Mouse (Mus musculus) inflammation-experienced regulatory T-cells, adult 6 months (primary cell): ENCODE results near the gene Tnfsf11. TPM values are rescaled to one million over a fixed set of nuclear protein-coding genes. Genes with fewer than 3 reads are reported as not detected.

ENCODE experiments used
- ATAC-seq: one replicate; pipeline ENCODE4 v1.8.0; 2017
- polyA plus RNA-seq, 3 experiments: library from polyadenylated mRNA; unstranded; fragments of 100-300 nt; shearing (Covaris generic); gene quantifications; one replicate each; pipeline ENCODE4 v1.2.1; 2017

The Tnfsf11 gene
- polyA plus RNA-seq, 3 experiments from 2014 or later = 8.9 to 19.7 (median 14.2) TPM

GRCm38 (mm10) chr14:78287906-78288800 lies 19.7 kb downstream of the Tnfsf11 start:
- ATAC-seq = peak; percentile 49

- ATAC-seq = no peak
These were observed 21.8 kb downstream of the Tnfsf11 start for GRCm38 (mm10) chr14:78286011-78286548.

GRCm38 (mm10) chr14:78282490-78282889 lies 25.4 kb downstream of the Tnfsf11 start:
- ATAC-seq = no peak

GRCm38 (mm10) chr14:78276395-78276930 lies 31.4 kb downstream of the Tnfsf11 start:
- no peak for ATAC-seq

- no peak for ATAC-seq
These were observed 33.0 kb downstream of the Tnfsf11 start for GRCm38 (mm10) chr14:78274851-78275250.

- no peak for ATAC-seq
These were observed 33.7 kb downstream of the Tnfsf11 start for GRCm38 (mm10) chr14:78274146-78274545.

GRCm38 (mm10) chr14:78273571-78273970 lies 34.3 kb downstream of the Tnfsf11 start:
- peak; percentile 72 for ATAC-seq

GRCm38 (mm10) chr14:78264876-78265275 lies 43.0 kb downstream of the Tnfsf11 start:
- ATAC-seq = peak; percentile 56

- no peak for ATAC-seq
These were observed 45.2 kb downstream of the Tnfsf11 start for GRCm38 (mm10) chr14:78262596-78262995.

- no peak for ATAC-seq
These were observed 46.6 kb downstream of the Tnfsf11 start for GRCm38 (mm10) chr14:78261246-78261645.

GRCm38 (mm10) chr14:78254017-78254416 lies 53.8 kb downstream of the Tnfsf11 start:
- ATAC-seq = no peak

- no peak for ATAC-seq
These were observed 61.2 kb downstream of the Tnfsf11 start for GRCm38 (mm10) chr14:78246601-78247000.

- no peak for ATAC-seq
These were observed 63.0 kb downstream of the Tnfsf11 start for GRCm38 (mm10) chr14:78244811-78245210.

- ATAC-seq = no peak
These were observed 68.5 kb downstream of the Tnfsf11 start for GRCm38 (mm10) chr14:78239346-78239745.

GRCm38 (mm10) chr14:78237238-78237637 lies 70.6 kb downstream of the Tnfsf11 start:
- ATAC-seq = no peak

GRCm38 (mm10) chr14:78236144-78236543 lies 71.7 kb downstream of the Tnfsf11 start:
- no peak for ATAC-seq

- ATAC-seq = no peak
These were observed 72.5 kb downstream of the Tnfsf11 start for GRCm38 (mm10) chr14:78235296-78235695.

GRCm38 (mm10) chr14:78229012-78229411 lies 78.8 kb downstream of the Tnfsf11 start:
- no peak for ATAC-seq

Other genes starting within 250 kb of the Tnfsf11 start
- not detected for gene Fam216b, start 219.0 kb downstream of the Tnfsf11 start, polyA plus RNA-seq
- gene Akap11, start 228.8 kb upstream of the Tnfsf11 start, polyA plus RNA-seq = 10 to 100 TPM in 2 of 3 experiments, 1 to 10 TPM in 1; 7.0 to 12.2 (median 10.4) TPM